In genomic region chrX:95443898-95444775, GRCm38 (mm10) we compare ENCODE assay signal across 8 mouse cellular contexts. TPM values are rescaled to one million over a fixed set of nuclear protein-coding genes. Genes with fewer than 3 reads are reported as not detected.
DNase-seq lines count a peak whose midpoint lies in the region; ATAC-seq and TF ChIP-seq lines count a peak whose summit lies in the region.

No protein-coding gene starts in this region.

- H3K27me3 ChIP-seq in forebrain, embryonic 10.5 days (ENCODE audit: poor library complexity, severe bottlenecking): peaks cover 15% of the 10 kb centered on the region; the same call in 1 of the 2 replicates
- H3K27me3 ChIP-seq in heart, postnatal 0 days (ENCODE audit: control insufficient read depth, insufficient read depth, low read length): no peaks in the 10 kb centered on the region
- H3K27me3 ChIP-seq in lung, embryonic 14.5 days (ENCODE audit: insufficient read depth, low read length): no peaks in the 10 kb centered on the region

- H3K4me1 ChIP-seq in forebrain, embryonic 10.5 days: peaks cover 23% of the 10 kb centered on the region
- H3K4me1 ChIP-seq in heart, postnatal 0 days (ENCODE audit: control insufficient read depth, insufficient read depth): no peaks in the 10 kb centered on the region
- H3K4me1 ChIP-seq in lung, embryonic 14.5 days (ENCODE audit: insufficient read depth): no peaks in the 10 kb centered on the region

- peak overlapping the region; percentile 63 for H3K4me2 ChIP-seq in heart, postnatal 0 days (ENCODE audit: low read depth, low read length)
- H3K4me2 ChIP-seq in lung, embryonic 14.5 days: peak overlapping the region; percentile 62

- peak overlapping the region; percentile 87 for H3K27ac ChIP-seq in forebrain, embryonic 10.5 days
- H3K27ac ChIP-seq in heart, postnatal 0 days (ENCODE audit: low read depth): peak overlapping the region; percentile 91
- peak overlapping the region; percentile 86 for H3K27ac ChIP-seq in lung, embryonic 14.5 days (ENCODE audit: low read depth)

- no peak for TF ChIP-seq EP300 in heart, postnatal 0 days (IDR thresholded peaks at IDR 0.05; ENCODE audit: low read depth)

- peak overlapping the region; percentile 63 for H3K9ac ChIP-seq in heart, postnatal 0 days (replicated peaks; ENCODE audit: low read depth, low read length)
- peak overlapping the region; percentile 50 for H3K9ac ChIP-seq in lung, embryonic 14.5 days

- peak overlapping the region; percentile 62 for H3K4me3 ChIP-seq in forebrain, embryonic 10.5 days
- H3K4me3 ChIP-seq in heart, postnatal 0 days (ENCODE audit: low read depth, low read length): peak overlapping the region; percentile 71
- H3K4me3 ChIP-seq in lung, embryonic 14.5 days (ENCODE audit: low read depth, low read length): peak overlapping the region; percentile 53

- H3K9me3 ChIP-seq in forebrain, embryonic 10.5 days: no peaks in the 10 kb centered on the region; the same call in 1 of the 2 replicates
- H3K9me3 ChIP-seq in heart, postnatal 0 days (replicated peaks; ENCODE audit: control insufficient read depth, low read length): no peaks in the 10 kb centered on the region
- H3K9me3 ChIP-seq in lung, embryonic 14.5 days (ENCODE audit: low read depth, low read length): no peaks in the 10 kb centered on the region

- no peak; the same call in 1 of the 2 replicates for TF ChIP-seq POLR2A in brain, embryonic 14.5 days (IDR thresholded peaks at IDR 0.05; ENCODE audit: borderline replicate concordance, extremely low read depth, insufficient read depth, insufficient read length, poor library complexity, severe bottlenecking)

- peak; percentile 35 for DNase-seq in ES-CJ7 (ENCODE audit: low read depth, low spot score)
- DNase-seq in brain, embryonic 14.5 days (ENCODE audit: low read depth): peak; percentile 74
- no peak for DNase-seq in forebrain, embryonic 10.5 days (ENCODE audit: extremely low spot score, low spot score)
- peak; percentile 35 for DNase-seq in heart, postnatal 0 days (ENCODE audit: low spot score)
- peak; percentile 3 to 12 for DNase-seq in layer of hippocampus, adult 18-20 months (ENCODE audit: low spot score in 2 of 2)
- peak; percentile 66 for DNase-seq in lung, embryonic 14.5 days
- DNase-seq in thymus, postnatal 36 days: peak; percentile 51 to 66

- 24% methylated on average over 42 of the region's 42 CpGs for WGBS in forebrain, embryonic 10.5 days
- WGBS in heart, postnatal 0 days: 21% methylated on average over 41 of the region's 42 CpGs
- WGBS in lung, embryonic 14.5 days: 16% methylated on average over 38 of the region's 42 CpGs

- TF ChIP-seq CTCF in brain, embryonic 14.5 days (IDR thresholded peaks at IDR 0.05; ENCODE audit: borderline replicate concordance, extremely low read depth, insufficient read depth, insufficient read length): no peak
- no peak for TF ChIP-seq CTCF in heart, postnatal 0 days (IDR thresholded peaks at IDR 0.05; ENCODE audit: low read depth)
- no peak for TF ChIP-seq CTCF in lung, embryonic 14.5 days (IDR thresholded peaks at IDR 0.05; ENCODE audit: low read depth)

- H3K36me3 ChIP-seq in forebrain, embryonic 10.5 days (replicated peaks): peaks cover 3% of the 10 kb centered on the region; the same call in 1 of the 2 replicates
- no peaks in the 10 kb centered on the region for H3K36me3 ChIP-seq in heart, postnatal 0 days (replicated peaks; ENCODE audit: control insufficient read depth, insufficient read depth, low read length)
- H3K36me3 ChIP-seq in lung, embryonic 14.5 days (ENCODE audit: insufficient read depth): no peaks in the 10 kb centered on the region

- ATAC-seq in heart, postnatal 0 days (ENCODE audit: insufficient read depth, low read depth): peak; percentile 66
- ATAC-seq in lung, embryonic 14.5 days (ENCODE audit: insufficient read depth): peak; percentile 73
- ATAC-seq in neutrophil, adult 5-6 weeks (ENCODE audit: extremely low read depth, insufficient number of reproducible peaks, low FRiP score, poor library complexity, severe bottlenecking): peak; percentile 44

RNA-seq across cellular contexts. Expression of gene Amer1, which starts 0.5 kb away (rescaled TPM):
- polyA plus RNA-seq in brain, embryonic 14.5 days (2012; rRNA removed): 8.0 and 11.4 TPM in 2 replicates
- polyA plus RNA-seq in forebrain, embryonic 10.5 days (2016; fragmentation: Nextera tagmentation; extraction: Ambion mirVana): 9.9 and 10.4 TPM in 2 replicates
- total RNA-seq in heart, postnatal 0 days (2014; rRNA removed; ENCODE audit: low replicate concordance): 6.9 and 7.0 TPM in 2 replicates
- polyA plus RNA-seq in heart, postnatal 0 days (2015; fragmentation: Nextera tagmentation; extraction: Ambion mirVana): 3.8 and 4.0 TPM in 2 replicates
- 1 to 10 TPM; 4.0 to 4.5 TPM for total RNA-seq in layer of hippocampus, adult 18-20 months (2021)
- 11.0 and 11.5 TPM in 2 replicates for polyA plus RNA-seq in lung, embryonic 14.5 days (2014; fragmentation: Nextera tagmentation; extraction: Ambion mirVana)
- 5.8 and 6.2 TPM in 2 replicates for total RNA-seq in neutrophil, adult 5-6 weeks (2017)
